Mouse (Mus musculus) lung, postnatal 14 days (tissue): ENCODE results near the gene Gm4353.
"Not testable (repeated sequence)": the region's sequence is repeated elsewhere in the genome, so short reads cannot be mapped to it uniquely, and the experiment has no call there.

Source experiments
- DNase-seq: peaks from one replicate; pipeline ENCODE4 v3.0.0; 2021

The Gm4353 gene

GRCm38 (mm10) chr7:116084366-116084765 lies at the start of gene Gm4353:
Gm4353 (minus strand) TSS chr7:116084635.
- not testable (repeated sequence) for DNase-seq

GRCm38 (mm10) chr7:116132078-116132477 lies 47.6 kb upstream of the Gm4353 start:
- DNase-seq, result peak; percentile 83

GRCm38 (mm10) chr7:116131390-116131789 lies 47.0 kb upstream of the Gm4353 start:
- no peak for DNase-seq

- no peak for DNase-seq
These were observed 44.9 kb upstream of the Gm4353 start for GRCm38 (mm10) chr7:116129374-116129773.

- DNase-seq, result no peak
These were observed 43.9 kb upstream of the Gm4353 start for GRCm38 (mm10) chr7:116128286-116128685.

- no peak for DNase-seq
These were observed 42.6 kb upstream of the Gm4353 start for GRCm38 (mm10) chr7:116127052-116127451.

- no peak for DNase-seq
These were observed 41.2 kb upstream of the Gm4353 start for GRCm38 (mm10) chr7:116125671-116126070.

- DNase-seq, result no peak
These were observed 39.6 kb upstream of the Gm4353 start for GRCm38 (mm10) chr7:116124057-116124456.

GRCm38 (mm10) chr7:116123597-116123985 lies 39.2 kb upstream of the Gm4353 start:
- no peak for DNase-seq

GRCm38 (mm10) chr7:116122981-116123596 lies 38.7 kb upstream of the Gm4353 start:
- DNase-seq, result no peak

GRCm38 (mm10) chr7:116121202-116121601 lies 36.8 kb upstream of the Gm4353 start:
- DNase-seq, result no peak

- no peak for DNase-seq
These were observed 36.3 kb upstream of the Gm4353 start for GRCm38 (mm10) chr7:116120737-116121136.

- no peak for DNase-seq
These were observed 34.9 kb upstream of the Gm4353 start for GRCm38 (mm10) chr7:116119306-116119857.

GRCm38 (mm10) chr7:116115991-116116390 lies 31.6 kb upstream of the Gm4353 start:
- no peak for DNase-seq

GRCm38 (mm10) chr7:116115216-116115930 lies 30.9 kb upstream of the Gm4353 start:
- DNase-seq, result no peak

GRCm38 (mm10) chr7:116111546-116111945 lies 27.1 kb upstream of the Gm4353 start:
- no peak for DNase-seq

GRCm38 (mm10) chr7:116110661-116111060 lies 26.2 kb upstream of the Gm4353 start:
- DNase-seq, result no peak

GRCm38 (mm10) chr7:116103091-116103490 lies 18.7 kb upstream of the Gm4353 start:
- DNase-seq, result no peak

GRCm38 (mm10) chr7:116099952-116100528 lies 15.6 kb upstream of the Gm4353 start:
- no peak for DNase-seq

- no peak for DNase-seq
These were observed 9.0 kb upstream of the Gm4353 start for GRCm38 (mm10) chr7:116093466-116093850.

- DNase-seq, result peak; percentile 93
These were observed 8.5 kb upstream of the Gm4353 start for GRCm38 (mm10) chr7:116092710-116093465.

- no peak for DNase-seq
These were observed 23.7 kb downstream of the Gm4353 start for GRCm38 (mm10) chr7:116060739-116061138.

- no peak for DNase-seq
These were observed 43.9 kb downstream of the Gm4353 start for GRCm38 (mm10) chr7:116040470-116041019.
